Mouse (Mus musculus) erythroid progenitor cell, adult 5-6 weeks (primary cell): ENCODE measurements around the gene Traip. TPM values are rescaled to one million over a fixed set of nuclear protein-coding genes. Genes with fewer than 3 reads are reported as not detected.
"Not testable (repeated sequence)": the region's sequence is repeated elsewhere in the genome, so short reads cannot be mapped to it uniquely, and the experiment has no call there.

Experiments
- ATAC-seq: replicated peaks from 2 replicates; pipeline ENCODE4 v1.8.0; 2016; ENCODE audit warnings: moderate number of reproducible peaks, mild to moderate bottlenecking, moderate TSS enrichment, inconsistent platforms; ENCODE audit not compliant: poor library complexity, low FRiP score, severe bottlenecking
- total RNA-seq, 2 experiments: library from RNA; stranded (forward) in 1 of 2; stranded (reverse) in 1 of 2; fragments of 150-400 nt in 1 of 2; fragments of 186-747, 209-891 nt in 1 of 2; gene quantifications; 2 replicates each; pipeline versions ENCODE4 v1.2.3 to v1.2.4; 2015 to 2017; ENCODE audit warnings: low replicate concordance in 2 of 2

Gene Traip
- total RNA-seq, 2 experiments from 2014 or later, result 19.3 to 51.5 TPM

DNA sequence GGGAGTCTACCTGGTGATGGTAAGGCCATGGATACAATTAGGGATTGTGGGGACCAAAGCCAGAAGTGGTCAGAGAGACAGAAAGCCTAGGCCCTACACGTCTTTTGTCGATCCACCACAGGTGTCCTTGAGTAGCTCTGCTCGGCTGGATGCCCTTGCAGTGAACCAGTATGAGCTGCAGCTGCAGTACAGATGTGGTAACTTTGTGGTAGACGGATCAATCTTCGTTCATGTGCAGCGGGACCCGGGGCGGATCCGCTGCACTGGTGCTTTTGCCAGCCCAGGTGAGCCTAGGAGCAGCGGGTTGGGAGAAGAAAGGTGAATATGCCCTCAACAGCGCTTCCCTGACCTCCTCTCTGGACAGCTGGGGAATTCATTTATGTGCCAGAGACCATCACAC, 43.1 kb downstream of the Traip start:
- ATAC-seq, result no peak

DNA sequence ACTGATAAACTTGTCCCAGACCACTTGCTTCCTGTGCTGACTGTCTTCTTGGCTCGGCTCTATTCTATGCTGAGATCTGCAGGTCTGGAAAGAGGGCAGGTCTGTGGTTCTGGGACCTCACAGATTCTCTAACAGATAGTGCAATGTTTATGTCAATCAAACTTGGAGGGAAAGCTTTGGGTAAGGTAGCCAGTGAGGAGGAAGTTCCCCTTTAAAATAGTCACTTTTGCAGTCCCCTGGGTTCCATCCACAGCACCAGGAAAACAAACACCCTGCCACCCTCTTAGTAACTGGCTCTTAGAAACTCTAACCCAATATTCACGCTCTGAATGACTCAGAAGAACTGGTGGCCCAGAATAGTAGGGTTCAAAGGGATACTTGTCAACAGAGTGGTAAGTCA, 44.5 kb downstream of the Traip start:
- ATAC-seq, result no peak

DNA sequence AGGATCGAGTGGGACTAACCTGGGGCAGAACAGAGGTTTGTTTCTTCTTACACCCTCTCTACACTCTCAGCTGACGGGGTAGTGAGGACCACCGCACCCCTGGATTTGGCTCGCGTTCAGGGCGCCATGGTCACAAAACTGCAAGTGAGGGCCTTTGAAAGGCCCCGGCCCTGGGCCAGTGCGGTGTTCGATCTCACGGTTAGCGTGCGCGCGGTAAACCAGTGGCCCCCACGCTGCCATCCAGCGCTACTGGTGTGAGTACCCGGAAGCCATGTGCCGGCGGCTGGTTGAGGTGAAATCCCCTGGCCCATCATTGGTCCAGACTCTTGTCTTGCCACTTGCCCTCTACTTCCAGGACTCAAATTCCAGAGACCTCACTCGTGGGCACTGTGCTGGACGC, 45.6 kb downstream of the Traip start:
- no peak for ATAC-seq

DNA sequence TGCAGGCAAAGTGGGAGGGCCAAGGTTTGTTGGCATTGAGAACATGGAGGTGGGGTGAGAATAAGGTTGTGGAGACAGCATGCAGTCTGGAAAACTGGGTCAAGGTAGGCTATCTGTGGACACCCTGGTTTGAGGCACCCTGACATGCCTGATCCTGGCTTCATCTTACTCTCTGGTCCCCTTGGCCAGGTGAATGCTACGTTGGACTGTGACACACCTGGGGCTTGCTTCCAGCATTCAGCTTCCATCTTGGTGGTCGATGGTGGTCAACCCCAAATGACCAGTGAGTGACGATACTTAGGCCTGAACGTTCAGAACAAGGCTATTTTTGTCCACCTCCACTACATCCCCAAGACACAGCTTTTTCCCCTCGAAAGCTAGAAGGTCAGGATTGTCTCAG, 46.1 kb downstream of the Traip start, which contains the start of gene Gm20662:
TSS of gene Gm20662 (plus strand) at position 301 of the 400 bp plus-strand sequence.
- no peak for ATAC-seq

DNA sequence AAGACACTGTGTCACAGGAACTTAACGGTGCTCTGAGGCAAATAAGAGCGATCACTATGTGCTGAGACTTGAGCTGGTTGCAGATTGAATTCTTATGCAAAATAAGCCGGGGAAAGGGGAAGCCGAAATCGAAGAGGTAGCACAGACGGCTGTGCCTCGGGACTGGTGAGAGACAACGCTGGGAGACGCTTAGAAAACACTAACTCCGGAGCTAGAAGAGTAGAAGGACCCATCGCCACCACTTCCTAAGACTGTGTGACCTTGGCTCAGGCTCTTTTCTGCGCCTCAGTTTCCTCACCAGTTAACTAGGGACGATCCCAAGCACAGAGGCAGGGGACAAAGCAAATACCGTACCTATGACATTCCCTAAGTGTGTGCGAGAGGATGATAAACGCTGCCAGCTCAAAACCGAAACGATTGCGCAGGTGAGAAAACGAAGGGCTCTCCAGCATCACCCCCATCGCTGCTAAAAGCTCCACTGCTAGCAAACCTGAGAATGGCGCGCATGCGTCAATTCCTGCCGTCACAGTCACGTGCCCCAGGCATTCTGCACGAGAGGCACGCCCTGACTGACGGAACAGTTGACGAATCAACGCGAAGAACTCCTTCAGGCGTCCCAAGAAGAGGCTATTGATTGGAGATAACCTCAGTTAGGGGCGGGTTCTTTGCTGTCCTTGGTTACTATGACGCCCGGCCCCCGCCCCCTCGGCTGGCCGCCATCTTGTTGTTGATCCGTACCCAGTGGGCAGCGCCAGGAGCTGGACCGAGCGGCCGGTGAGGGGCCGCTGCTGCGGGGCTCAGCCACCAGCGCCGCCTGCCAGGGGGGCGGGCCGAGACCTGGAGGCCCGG, 52.2 kb downstream of the Traip start, which contains the start of gene Ip6k1:
TSS of gene Ip6k1 (plus strand) at position 580 of the 849 bp plus-strand sequence.
- peak; percentile 97 for ATAC-seq

DNA sequence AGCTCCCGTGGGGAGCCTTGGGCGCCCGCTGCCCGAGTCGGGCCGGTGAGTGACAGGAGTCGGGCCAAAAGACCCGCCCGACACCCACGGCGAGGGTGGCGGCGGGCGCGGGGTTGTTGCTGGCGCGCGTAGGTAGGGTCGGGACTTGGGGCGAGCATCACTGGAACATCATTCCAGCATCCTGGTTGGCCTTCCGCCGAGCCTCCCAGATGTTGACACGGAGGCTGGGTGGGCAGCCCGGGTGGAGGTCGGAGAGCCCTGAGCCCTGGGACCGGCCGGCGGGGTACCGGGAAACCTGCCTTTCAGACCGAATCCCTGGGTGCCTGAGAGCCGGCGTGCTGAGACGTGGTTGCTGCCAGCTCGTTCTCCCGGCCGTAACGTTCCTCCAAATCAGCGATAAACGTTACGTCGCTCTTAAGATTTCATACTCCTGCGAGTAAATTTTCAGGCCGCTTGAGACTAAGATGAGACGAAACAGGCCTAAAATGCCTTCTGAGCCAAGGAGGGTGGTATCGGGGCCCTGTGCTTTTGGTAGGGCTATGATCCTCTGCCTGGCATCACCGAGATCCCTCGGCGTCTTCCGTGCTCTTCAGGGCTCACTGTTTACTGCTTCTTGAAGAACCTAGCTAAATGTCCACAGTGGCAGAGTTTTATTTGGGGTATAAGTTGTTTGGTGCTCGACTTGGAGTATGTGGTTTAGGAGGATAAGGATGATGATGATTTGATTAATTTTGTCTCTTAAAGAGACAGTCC, 53.0 kb downstream of the Traip start:
- peak; percentile 18; the same call in 1 of the 2 replicates for ATAC-seq

DNA sequence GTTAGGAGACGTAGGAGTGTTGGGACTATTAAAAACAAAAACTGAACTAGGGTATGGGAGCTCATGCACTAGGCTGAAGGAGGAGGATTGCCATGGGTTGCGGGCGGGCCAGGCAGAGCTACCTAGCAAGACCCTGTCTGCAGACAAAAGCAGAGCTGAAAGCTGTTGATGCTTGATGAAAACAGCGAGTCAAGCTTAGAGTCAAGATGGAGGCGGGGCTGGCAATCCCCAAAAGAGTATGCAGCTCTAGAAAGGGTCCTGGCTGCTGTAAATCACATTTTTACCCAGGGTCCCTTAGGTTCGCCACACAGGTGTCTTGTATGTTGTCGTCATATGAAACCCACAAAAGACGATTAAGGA, 53.6 kb downstream of the Traip start:
- peak; percentile 21 for ATAC-seq

DNA sequence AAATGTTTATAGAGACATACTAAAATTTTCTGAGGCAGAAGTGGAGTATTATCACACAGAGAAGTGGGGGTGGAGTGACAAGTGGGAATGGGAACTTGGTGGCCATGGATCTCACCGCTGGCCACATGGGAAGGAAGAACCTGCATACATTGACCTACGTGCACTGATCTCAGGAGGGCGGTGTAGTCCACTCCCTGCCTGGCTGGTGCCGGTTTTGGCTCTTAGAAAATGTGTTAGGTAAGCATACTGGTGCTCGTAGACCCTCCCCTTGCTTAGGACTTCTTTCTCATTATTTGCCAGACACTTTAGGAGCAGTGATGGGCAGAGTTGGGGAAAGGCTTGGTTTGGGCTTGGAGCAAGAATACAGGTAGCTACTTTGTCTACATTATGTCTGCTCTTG, 58.1 kb downstream of the Traip start:
- no peak for ATAC-seq

DNA sequence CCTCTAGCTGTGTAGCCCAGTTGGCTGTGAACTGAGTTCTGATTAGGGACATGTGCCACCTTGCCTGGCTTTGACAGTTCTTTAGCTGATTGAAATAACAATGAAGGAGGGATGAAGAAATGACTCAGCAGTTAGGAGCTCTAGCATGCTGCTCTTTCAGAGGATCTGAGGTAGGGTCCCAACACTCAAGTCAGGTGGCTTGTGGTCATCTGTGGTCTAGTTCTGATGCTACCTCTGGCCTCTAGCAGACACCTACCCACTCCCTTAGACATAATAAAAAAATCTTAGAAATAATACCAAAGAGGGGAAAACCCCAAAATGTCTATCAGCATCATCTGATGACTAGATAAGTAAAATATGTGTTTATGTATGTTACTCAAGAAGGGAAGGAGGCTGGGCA, 60.4 kb downstream of the Traip start:
- ATAC-seq, result no peak

DNA sequence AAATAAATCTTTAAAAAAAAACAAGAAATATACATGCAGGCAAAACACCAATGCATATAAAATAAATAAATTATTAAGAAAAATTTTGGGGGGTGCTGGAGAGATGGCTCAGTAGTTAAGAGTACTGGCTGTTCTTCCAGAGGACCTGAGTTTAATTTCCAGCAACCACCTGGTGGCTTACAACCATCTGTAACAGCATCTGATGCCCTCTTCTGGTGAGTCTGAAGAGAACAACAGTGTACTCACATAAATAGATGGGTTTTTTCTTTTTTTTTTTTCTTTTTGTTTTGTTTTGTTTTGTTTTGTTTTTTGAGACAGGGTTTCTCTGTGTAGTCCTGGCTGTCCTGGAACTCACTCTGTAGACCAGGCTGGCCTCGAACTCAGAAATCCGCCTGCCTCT, 63.6 kb downstream of the Traip start:
- ATAC-seq, result not testable (repeated sequence)

DNA sequence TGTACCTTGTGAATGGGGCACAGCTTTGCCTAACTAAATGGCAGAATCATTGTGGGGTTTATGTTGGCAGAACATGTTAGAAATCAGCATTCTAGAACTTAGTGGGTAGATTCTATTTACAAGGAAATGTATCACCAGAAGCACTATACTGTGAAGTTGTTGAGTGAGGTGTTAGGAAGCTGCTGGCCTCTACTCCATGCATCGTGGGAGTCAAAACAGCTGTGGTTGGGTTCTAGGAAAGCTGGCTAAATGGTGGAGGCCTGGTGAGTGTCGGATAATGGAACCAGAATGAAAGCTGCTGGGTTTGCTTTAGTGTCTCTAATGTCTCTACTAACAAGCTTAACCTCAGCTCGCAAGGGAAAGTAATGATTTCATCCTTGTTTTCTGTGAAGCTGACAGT, 67.2 kb downstream of the Traip start:
- no peak for ATAC-seq

DNA sequence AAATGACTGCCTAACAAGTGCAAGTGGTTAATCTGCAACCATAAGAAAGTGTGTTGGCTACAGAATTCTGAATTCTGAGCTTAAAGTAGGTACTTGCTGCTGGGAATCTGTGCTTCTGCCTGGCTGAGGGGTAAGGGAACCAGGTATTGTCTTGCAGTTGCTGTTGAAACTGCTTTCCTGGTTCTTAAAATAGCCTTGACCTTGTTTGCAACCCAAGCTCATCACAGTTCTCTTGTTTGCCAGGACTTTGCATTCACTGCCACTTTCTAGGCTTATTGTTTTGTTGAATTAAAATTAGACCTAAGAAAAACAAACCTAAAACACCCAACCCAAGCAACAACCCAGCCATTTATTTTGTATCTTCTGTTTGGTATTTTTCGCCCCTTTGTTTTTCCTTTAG, 70.8 kb downstream of the Traip start:
- no peak for ATAC-seq

Other genes starting within 250 kb of the Traip start
- not detected in 2 replicates for gene Sema3f, start 239.7 kb upstream of the Traip start, total RNA-seq (2015; ENCODE audit: low replicate concordance)
- gene Sema3f, start 239.7 kb upstream of the Traip start, total RNA-seq (2017; ENCODE audit: low replicate concordance), result not detected in 2 replicates
- 269 and 283 TPM in 2 replicates for gene Rbm5, start 179.1 kb upstream of the Traip start, total RNA-seq (2015; ENCODE audit: low replicate concordance)
- 374 and 383 TPM in 2 replicates for gene Rbm5, start 179.1 kb upstream of the Traip start, total RNA-seq (2017; ENCODE audit: low replicate concordance)
- gene Rbm6, start 76.9 kb upstream of the Traip start, total RNA-seq (2015; ENCODE audit: low replicate concordance), result 176 and 204 TPM in 2 replicates
- 216 and 260 TPM in 2 replicates for gene Rbm6, start 76.9 kb upstream of the Traip start, total RNA-seq (2017; ENCODE audit: low replicate concordance)
- not detected in 2 replicates for gene Mon1a, start 62.0 kb upstream of the Traip start, total RNA-seq (2015; ENCODE audit: low replicate concordance)
- 0.64 and 3.3 TPM in 2 replicates for gene Mon1a, start 62.0 kb upstream of the Traip start, total RNA-seq (2017; ENCODE audit: low replicate concordance)
- not detected in 2 replicates for gene Mst1r, start 43.3 kb upstream of the Traip start, total RNA-seq (2015; ENCODE audit: low replicate concordance)
- not detected in 2 replicates for gene Mst1r, start 43.3 kb upstream of the Traip start, total RNA-seq (2017; ENCODE audit: low replicate concordance)
- not detected in 2 replicates for gene Actl11, start 21.7 kb upstream of the Traip start, total RNA-seq (2015; ENCODE audit: low replicate concordance)
- gene Actl11, start 21.7 kb upstream of the Traip start, total RNA-seq (2017; ENCODE audit: low replicate concordance), result not detected in 2 replicates
- gene Camkv, start 14.5 kb upstream of the Traip start, total RNA-seq (2015; ENCODE audit: low replicate concordance), result not detected in 2 replicates
- 0.13 TPM in 1 of 2 replicates, not detected in the other for gene Camkv, start 14.5 kb upstream of the Traip start, total RNA-seq (2017; ENCODE audit: low replicate concordance)
- gene Uba7, start 25.4 kb downstream of the Traip start, total RNA-seq (2015; ENCODE audit: low replicate concordance), result 365 and 400 TPM in 2 replicates
- 262 and 332 TPM in 2 replicates for gene Uba7, start 25.4 kb downstream of the Traip start, total RNA-seq (2017; ENCODE audit: low replicate concordance)
- gene Gm20661, start 32.9 kb downstream of the Traip start, total RNA-seq (2015; ENCODE audit: low replicate concordance), result 1.1 TPM in 1 of 2 replicates, not detected in the other
- gene Gm20661, start 32.9 kb downstream of the Traip start, total RNA-seq (2017; ENCODE audit: low replicate concordance), result 0.64 and 4.2 TPM in 2 replicates
- 26.0 and 44.3 TPM in 2 replicates for gene Inka1, start 35.7 kb downstream of the Traip start, total RNA-seq (2015; ENCODE audit: low replicate concordance)
- gene Inka1, start 35.7 kb downstream of the Traip start, total RNA-seq (2017; ENCODE audit: low replicate concordance), result 34.4 and 43.8 TPM in 2 replicates
- 14.8 TPM in 1 of 2 replicates, not detected in the other for gene Cdhr4, start 42.4 kb downstream of the Traip start, total RNA-seq (2015; ENCODE audit: low replicate concordance)
- 13.3 TPM in 1 of 2 replicates, not detected in the other for gene Cdhr4, start 42.4 kb downstream of the Traip start, total RNA-seq (2017; ENCODE audit: low replicate concordance)
- not detected in 2 replicates for gene Gm20662, start 46.2 kb downstream of the Traip start, total RNA-seq (2015; ENCODE audit: low replicate concordance)
- not detected in 2 replicates for gene Gm20662, start 46.2 kb downstream of the Traip start, total RNA-seq (2017; ENCODE audit: low replicate concordance)
- 46.5 and 62.5 TPM in 2 replicates for gene Ip6k1, start 52.4 kb downstream of the Traip start, total RNA-seq (2015; ENCODE audit: low replicate concordance)
- 71.1 and 159 TPM in 2 replicates for gene Ip6k1, start 52.4 kb downstream of the Traip start, total RNA-seq (2017; ENCODE audit: low replicate concordance)
- gene Gmppb, start 99.1 kb downstream of the Traip start, total RNA-seq (2015; ENCODE audit: low replicate concordance), result 5.8 and 5.9 TPM in 2 replicates
- gene Gmppb, start 99.1 kb downstream of the Traip start, total RNA-seq (2017; ENCODE audit: low replicate concordance), result 6.4 and 13.9 TPM in 2 replicates
- 2.2 TPM in 1 of 2 replicates, not detected in the other for gene Amigo3, start 103.0 kb downstream of the Traip start, total RNA-seq (2015; ENCODE audit: low replicate concordance)
- gene Amigo3, start 103.0 kb downstream of the Traip start, total RNA-seq (2017; ENCODE audit: low replicate concordance), result 1.1 and 3.6 TPM in 2 replicates
- gene Mst1, start 130.3 kb downstream of the Traip start, total RNA-seq (2015; ENCODE audit: low replicate concordance), result 22.0 and 63.3 TPM in 2 replicates
- 7.7 and 14.1 TPM in 2 replicates for gene Mst1, start 130.3 kb downstream of the Traip start, total RNA-seq (2017; ENCODE audit: low replicate concordance)
- gene Rnf123, start 133.2 kb downstream of the Traip start, total RNA-seq (2015; ENCODE audit: low replicate concordance), result 1,337 and 1,464 TPM in 2 replicates
- gene Rnf123, start 133.2 kb downstream of the Traip start, total RNA-seq (2017; ENCODE audit: low replicate concordance), result 890 and 970 TPM in 2 replicates
- gene Apeh, start 144.5 kb downstream of the Traip start, total RNA-seq (2015; ENCODE audit: low replicate concordance), result 265 and 389 TPM in 2 replicates
- 454 and 497 TPM in 2 replicates for gene Apeh, start 144.5 kb downstream of the Traip start, total RNA-seq (2017; ENCODE audit: low replicate concordance)
- gene Bsn, start 240.2 kb downstream of the Traip start, total RNA-seq (2015; ENCODE audit: low replicate concordance), result under 0.01 and 0.42 TPM in 2 replicates
- 1.5 TPM in 1 of 2 replicates, not detected in the other for gene Bsn, start 240.2 kb downstream of the Traip start, total RNA-seq (2017; ENCODE audit: low replicate concordance)